Mouse (Mus musculus) testis, adult 2 months (tissue): ENCODE measurements around the gene Man1c1.

Experiments used
- CTCF ChIP-seq: fragments of 200-500 bp; IDR thresholded peaks from 2 replicates; pipeline ENCODE4 v1.5.1; 2012; ENCODE audit warnings: low read depth, mild to moderate bottlenecking, inconsistent platforms, low read length, moderate library complexity; ENCODE audit not compliant: control insufficient read depth, insufficient read depth, insufficient replicate concordance
- POLR2A ChIP-seq: fragments of 200-500 bp; IDR thresholded peaks from 2 replicates; pipeline ENCODE4 v1.6.1; 2012; ENCODE audit warnings: low read depth, mild to moderate bottlenecking, inconsistent platforms, low read length, moderate library complexity; ENCODE audit not compliant: control insufficient read depth

GRCm38 (mm10) chr4:134652151-134652550, 51.9 kb downstream of the Man1c1 start:
- no peak for TF ChIP-seq POLR2A
- TF ChIP-seq CTCF: no peak
